Mouse (Mus musculus): ENCODE measurements around the gene Zap70.

Zap70 gene

GRCm38 (mm10) chr1:36772198-36772934 lies 10.8 kb downstream of the Zap70 start:
- 89% methylated on average over 9 of the region's 9 CpGs for WGBS

GRCm38 (mm10) chr1:36780793-36781192 lies 19.2 kb downstream of the Zap70 start:
- WGBS: 93% methylated on average over 13 of the region's 13 CpGs

- 87% methylated on average over 11 of the region's 11 CpGs for WGBS
These were observed 20.9 kb downstream of the Zap70 start for GRCm38 (mm10) chr1:36782476-36782875.

GRCm38 (mm10) chr1:36784365-36785134 lies 23.0 kb downstream of the Zap70 start:
- 3% methylated on average over 20 of the region's 20 CpGs for WGBS

- 2% methylated on average over 16 of the region's 16 CpGs for WGBS
These were observed 23.6 kb downstream of the Zap70 start for GRCm38 (mm10) chr1:36785238-36785641.

GRCm38 (mm10) chr1:36786377-36786776 lies 24.8 kb downstream of the Zap70 start:
- 91% methylated on average over 7 of the region's 7 CpGs for WGBS

GRCm38 (mm10) chr1:36789416-36789815 lies 27.8 kb downstream of the Zap70 start:
- WGBS: 58% methylated on average over 8 of the region's 8 CpGs

GRCm38 (mm10) chr1:36796711-36797110 lies 35.1 kb downstream of the Zap70 start:
- WGBS: 81% methylated on average over 7 of the region's 7 CpGs

GRCm38 (mm10) chr1:36797481-36797880 lies 35.9 kb downstream of the Zap70 start:
- WGBS: 43% methylated on average over 10 of the region's 10 CpGs

GRCm38 (mm10) chr1:36800379-36801011 lies 38.9 kb downstream of the Zap70 start:
- WGBS: 45% methylated on average over 3 of the region's 3 CpGs

- WGBS: 66% methylated on average over 9 of the region's 9 CpGs
These were observed 42.7 kb downstream of the Zap70 start for GRCm38 (mm10) chr1:36804259-36804658.

- 84% methylated on average over 4 of the region's 4 CpGs for WGBS
These were observed 43.2 kb downstream of the Zap70 start for GRCm38 (mm10) chr1:36804833-36805232.

- WGBS: 98% methylated on average over 7 of the region's 7 CpGs
These were observed 44.7 kb downstream of the Zap70 start for GRCm38 (mm10) chr1:36806181-36806905.

GRCm38 (mm10) chr1:36807086-36807485 lies 45.5 kb downstream of the Zap70 start:
- 55% methylated on average over 1 of the region's 1 CpGs for WGBS

GRCm38 (mm10) chr1:36807782-36808565 lies 46.4 kb downstream of the Zap70 start:
- WGBS: 77% methylated on average over 14 of the region's 14 CpGs

- WGBS: 74% methylated on average over 7 of the region's 7 CpGs
These were observed 50.2 kb downstream of the Zap70 start for GRCm38 (mm10) chr1:36811806-36812205.

GRCm38 (mm10) chr1:36813415-36813814 lies 51.8 kb downstream of the Zap70 start:
- 33% methylated on average over 7 of the region's 7 CpGs for WGBS

GRCm38 (mm10) chr1:36814271-36814903 lies 52.8 kb downstream of the Zap70 start:
- WGBS: 60% methylated on average over 5 of the region's 5 CpGs

- WGBS: 62% methylated on average over 6 of the region's 6 CpGs
These were observed 53.6 kb downstream of the Zap70 start for GRCm38 (mm10) chr1:36815166-36815565.

GRCm38 (mm10) chr1:36821918-36822317 lies 60.3 kb downstream of the Zap70 start:
- WGBS: 90% methylated on average over 4 of the region's 4 CpGs

- WGBS: 97% methylated on average over 5 of the region's 5 CpGs
These were observed 62.8 kb downstream of the Zap70 start for GRCm38 (mm10) chr1:36824356-36824755.

All from cerebral cortex, adult 2 months (tissue).